Mouse (Mus musculus): Measurements from ENCODE around the gene Zfp738.
"Not testable (repeated sequence)": the region's sequence is repeated elsewhere in the genome, so short reads cannot be mapped to it uniquely, and the experiment has no call there.

Gene Zfp738

DNA sequence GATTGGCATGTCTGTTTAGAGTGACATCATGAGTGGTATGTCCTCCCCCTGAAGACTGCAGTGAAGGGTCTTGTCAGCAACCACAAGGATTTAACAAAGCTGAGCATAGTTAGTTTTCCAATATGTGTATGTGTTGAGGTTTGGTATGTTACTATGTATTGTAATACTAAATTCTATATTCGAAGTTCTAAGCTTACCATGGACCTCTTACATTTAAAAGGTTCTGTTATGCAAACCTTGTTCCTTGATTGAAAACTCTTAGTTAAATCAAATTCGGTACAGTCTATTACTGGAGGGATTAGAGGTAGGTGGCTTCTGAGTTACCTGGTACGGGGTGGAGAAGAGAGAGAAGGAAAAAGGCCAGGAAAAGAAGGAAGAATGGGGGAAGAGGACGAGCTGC is at the start of gene Zfp738:
Gene Zfp738, minus strand, starts transcription at position 101 of the 400 bp plus-strand sequence.
- no peak for DNase-seq (ENCODE audit: low read depth in 2 of 2, low spot score in 2 of 2)

DNA sequence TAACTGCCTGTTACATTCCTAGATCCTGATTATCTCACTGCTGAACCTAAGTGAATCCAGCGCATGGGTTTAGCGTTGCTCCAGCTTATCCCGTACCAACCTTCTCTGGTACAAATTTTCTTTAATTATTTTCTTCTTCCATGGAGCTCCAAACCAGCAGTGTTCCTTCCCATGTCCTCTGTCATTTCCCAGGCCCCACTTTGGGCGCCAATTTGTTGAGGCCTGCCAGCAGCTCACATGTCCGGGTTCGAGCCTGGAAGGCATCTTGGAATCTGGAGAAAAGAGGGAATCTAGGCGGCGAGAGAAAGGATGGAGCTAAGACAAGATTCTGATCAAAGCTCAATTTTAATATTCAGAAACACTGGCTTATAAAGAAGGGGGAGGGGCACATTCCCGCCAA is 47.5 kb upstream of the Zfp738 start:
- DNase-seq (ENCODE audit: low read depth in 2 of 2, low spot score in 2 of 2), result not testable (repeated sequence)

DNA sequence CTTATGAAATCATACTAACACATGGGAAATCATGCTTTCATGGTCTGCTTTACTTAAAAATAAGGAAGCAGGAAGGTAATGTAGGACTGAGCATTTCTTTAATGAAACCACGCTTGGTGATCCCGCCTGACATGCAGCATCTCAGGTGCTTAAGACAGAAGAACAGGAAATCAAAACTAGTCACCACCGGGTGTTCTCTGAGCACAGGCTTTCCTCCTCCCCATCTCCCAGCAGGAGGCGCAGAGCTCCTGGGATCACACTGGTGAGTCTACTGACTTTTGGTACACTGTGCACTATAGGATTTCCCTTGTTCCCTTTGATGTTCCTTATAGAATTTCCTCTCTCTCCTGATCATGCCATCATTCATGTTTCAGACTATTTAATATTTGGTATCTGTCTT is 42.6 kb upstream of the Zfp738 start:
- not testable (repeated sequence) for DNase-seq (ENCODE audit: low read depth in 2 of 2, low spot score in 2 of 2)

DNA sequence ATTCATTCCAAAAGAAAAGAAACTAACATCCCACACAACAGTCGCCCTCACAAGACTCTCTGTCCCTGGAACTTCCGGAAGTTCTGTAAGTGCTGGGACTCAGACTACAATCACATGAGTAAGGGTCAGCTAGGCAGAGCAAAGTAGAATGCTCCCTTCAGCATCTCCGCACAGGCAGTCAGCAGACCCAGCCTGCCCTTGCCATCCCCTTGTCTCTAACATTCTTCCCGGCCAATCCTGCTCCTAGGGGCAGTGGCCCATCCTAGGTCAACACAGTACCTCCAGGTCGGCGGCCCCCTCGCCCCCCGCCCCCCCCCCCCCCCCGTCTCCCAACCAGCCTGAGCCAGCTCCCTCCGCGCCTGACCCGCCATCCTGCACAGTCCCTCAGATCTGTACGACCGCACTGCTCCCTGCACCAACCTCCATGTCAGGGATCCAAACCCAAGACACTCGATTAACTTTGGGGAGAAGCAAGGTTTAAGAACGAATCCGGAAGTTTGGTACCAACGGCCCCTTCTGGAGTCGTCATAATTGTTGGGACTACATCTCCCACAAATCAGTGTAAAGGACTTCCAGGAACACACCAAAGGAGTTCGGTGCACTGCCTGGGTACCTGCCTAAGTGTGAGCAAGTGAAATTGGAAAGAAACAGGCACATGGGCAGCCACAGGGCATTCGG is 41.9 kb upstream of the Zfp738 start, which contains the start of gene Zfp65:
Gene Zfp65, minus strand, starts transcription at position 533 of the 678 bp plus-strand sequence.
- peak; percentile 36 to 54 for DNase-seq (ENCODE audit: low read depth in 2 of 2, low spot score in 2 of 2)

DNA sequence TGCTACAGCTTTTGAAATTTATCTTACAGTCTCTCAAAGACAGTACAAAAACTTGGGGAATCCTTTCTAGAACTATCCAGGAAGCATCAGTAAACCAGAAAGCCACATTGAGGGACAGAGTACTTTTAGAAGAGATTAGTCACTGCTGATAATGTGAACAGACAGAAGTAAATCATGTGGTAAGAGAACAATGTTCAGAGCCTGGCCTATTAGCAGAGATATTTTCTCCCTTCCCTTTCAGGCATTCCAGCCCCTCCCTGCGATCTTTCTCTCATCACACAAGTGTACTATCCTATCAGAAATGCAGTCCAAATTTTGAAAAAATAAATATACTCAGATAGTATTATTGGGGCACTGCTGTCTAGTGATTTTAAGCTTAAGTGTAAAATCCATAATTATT is 41.2 kb upstream of the Zfp738 start:
- no peak for DNase-seq (ENCODE audit: low read depth in 2 of 2, low spot score in 2 of 2)

DNA sequence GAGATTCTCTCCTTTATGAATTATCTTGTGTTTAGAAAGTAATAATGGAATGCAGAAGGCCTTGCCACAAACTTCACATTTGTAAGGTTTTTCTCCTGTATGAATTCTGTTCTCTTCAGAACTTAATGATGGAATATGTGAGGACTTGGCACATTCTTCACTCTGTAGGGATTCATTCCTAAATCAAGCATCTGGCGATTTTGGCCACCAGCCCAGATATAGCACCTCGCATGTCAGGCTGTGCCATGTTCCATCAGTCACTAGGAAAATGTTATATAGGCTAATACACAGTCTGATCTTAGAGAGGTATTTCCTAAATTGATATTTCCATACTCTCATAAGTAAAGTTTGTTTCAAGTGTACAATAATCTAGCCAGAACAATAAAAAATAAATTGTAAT is 38.5 kb upstream of the Zfp738 start:
- not testable (repeated sequence) for DNase-seq (ENCODE audit: low read depth in 2 of 2, low spot score in 2 of 2)

DNA sequence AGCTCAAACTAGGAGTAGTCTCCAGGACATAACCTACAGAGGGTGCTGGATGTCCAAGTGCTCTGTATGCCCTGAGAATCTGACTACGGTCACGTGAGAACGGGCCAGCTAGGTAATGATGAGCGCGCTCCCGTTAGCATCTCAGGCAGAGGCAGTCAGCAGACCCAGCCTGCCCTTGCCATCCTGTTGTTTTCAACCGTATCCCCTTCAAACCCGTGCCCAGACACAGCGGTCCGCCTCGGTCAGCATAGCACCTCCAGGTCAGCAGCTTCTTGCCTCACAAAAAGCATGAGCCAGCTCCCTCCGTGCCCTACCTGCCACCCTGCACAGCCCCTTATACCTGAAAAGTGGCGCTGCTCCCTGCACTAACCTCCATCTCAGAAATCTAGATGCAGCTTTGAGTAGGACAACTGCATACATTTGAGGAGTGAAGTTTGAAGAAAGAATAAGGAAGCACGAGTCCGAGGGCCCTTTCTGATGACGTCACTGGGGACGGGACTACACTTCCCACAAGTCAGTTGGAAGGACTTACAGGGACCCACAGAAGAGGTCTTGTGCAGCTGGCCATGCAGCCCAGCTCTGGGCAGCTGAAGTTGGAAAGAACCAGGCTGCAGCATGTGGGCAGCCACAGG is 37.1 kb upstream of the Zfp738 start:
- DNase-seq (ENCODE audit: low read depth in 2 of 2, low spot score in 2 of 2), result peak; percentile 65 to 79

DNA sequence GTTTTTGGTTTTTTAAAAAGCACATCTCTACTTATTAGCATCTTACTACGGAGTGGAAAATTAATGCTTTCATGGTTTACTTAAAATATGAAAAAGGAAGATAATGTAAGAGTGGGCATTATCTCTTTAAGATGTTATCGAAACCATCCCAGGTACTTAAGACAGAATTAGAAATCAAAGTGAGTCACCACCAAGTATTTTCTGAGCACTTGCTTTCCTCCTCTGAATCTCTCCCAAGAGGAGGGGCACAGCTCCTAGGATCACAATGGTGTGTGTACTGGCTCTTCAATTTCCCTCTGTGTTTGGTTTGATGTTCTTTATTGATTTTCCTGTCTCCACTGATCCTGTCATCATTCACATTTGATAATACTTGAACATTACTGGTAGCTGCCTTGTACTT is 3.0 kb downstream of the Zfp738 start:
- DNase-seq (ENCODE audit: low read depth in 2 of 2, low spot score in 2 of 2), result not testable (repeated sequence)

DNA sequence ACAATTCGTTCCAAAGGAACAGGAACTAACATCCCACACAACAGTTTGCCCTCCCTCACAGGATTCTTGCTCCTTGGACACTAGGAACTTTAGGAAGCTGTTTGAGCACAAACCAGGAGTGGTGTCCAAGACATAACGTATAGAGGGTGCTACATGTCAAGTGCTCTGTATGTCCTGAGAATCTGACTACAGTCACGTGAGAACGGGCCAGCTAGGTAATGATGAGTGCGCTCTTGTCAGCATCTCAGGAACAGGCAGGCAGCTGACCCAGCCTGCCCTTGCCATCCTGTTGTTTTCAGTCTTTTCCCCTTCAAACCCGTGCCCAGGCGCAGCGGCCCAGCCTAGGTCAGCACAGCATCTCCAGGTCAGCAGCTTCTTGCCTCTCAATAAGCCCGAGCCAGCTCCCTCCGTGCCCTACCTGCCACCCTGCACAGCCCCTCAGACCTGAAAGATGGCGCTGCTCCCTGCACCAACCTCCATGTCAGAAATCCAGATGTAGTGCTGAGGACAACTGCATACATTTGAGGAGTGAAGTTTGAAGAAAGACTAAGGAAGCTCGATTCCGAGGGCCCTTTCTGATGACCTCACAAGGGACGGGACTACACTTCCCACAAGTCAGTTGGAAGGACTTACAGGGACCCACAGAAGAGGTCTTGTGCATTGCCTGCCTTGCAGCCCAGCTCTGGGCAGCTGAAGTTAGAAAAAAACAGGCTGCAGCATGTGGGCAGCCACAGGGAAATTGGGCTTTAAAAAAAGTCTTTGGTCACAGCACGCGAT is 3.7 kb downstream of the Zfp738 start:
- peak; percentile 68 to 79 for DNase-seq (ENCODE audit: low read depth in 2 of 2, low spot score in 2 of 2)

DNA sequence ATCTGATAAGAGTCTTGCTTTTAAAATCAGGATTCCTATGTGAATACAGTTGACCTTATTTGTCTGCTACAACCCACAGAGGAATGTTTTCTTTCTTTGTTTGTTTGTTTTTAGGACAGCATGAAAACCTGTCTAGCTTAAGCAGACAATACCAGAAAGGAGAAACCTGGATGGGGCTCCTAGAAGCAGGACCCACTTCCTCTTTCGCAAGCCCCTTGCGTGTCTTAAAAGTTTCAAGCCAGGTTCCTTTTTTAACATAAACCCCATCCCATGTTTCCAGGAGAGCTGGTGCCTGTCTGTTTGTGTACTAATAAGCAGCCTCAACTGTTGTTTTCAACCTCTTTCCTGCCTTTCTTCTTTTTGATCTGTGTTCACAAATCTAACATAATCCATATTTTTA is 12.0 kb downstream of the Zfp738 start:
- DNase-seq (ENCODE audit: low read depth in 2 of 2, low spot score in 2 of 2), result no peak

DNA sequence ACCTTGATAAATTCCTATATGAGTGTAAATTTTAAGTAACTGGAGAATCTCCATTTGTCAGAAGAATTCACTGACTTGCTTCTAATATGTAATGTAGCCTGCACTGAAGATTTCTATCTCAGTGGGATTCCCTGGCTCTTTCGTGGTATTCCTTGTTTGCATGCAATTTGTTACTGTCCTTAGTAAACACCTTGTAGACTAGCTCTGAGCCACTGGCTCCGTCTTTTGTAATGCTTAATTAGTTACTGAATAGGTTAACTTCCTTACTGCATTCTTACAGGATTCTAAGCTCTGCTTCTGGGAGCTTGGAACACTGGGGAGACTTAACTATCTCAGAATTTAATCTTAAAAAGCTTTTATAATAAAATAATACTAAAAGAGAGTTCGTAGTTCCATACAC is 34.4 kb downstream of the Zfp738 start:
- no peak for DNase-seq (ENCODE audit: low read depth in 2 of 2, low spot score in 2 of 2)

DNA sequence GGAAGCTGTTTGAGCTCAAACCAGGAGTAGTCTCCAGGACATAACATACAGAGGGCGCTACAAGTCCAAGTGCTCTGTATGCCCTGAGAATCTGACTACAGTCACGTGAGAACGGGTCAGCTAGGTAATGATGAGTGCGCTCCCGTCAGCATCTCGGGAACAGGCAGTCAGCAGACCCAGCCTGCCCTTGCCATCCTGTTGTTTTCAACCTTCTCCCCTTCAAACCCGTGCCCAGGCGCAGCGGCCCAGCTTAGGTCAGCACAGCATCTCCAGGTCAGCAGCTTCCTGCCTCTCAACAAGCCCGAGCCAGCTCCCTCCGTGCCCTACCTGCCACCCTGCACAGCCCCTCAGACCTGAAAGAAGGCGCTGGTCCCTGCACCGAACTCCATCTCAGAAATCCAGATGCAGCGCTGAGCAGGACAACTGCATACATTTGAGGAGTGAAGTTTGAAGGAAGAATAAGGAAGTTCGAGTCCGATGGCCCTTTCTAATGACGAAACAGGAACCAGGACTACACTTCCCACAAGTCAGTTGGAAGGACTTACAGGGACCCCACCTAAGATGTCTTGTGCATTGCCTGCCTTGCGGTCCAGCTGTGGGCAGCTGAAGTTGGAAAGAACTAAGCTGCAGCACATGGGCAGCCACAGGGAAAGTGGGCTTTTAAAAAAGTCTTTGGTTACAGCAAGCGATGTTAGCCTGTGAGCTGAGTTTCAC is 49.4 kb downstream of the Zfp738 start, which contains the start of the genes Gm49345 and Zfp729a:
Gene Gm49345, minus strand, starts transcription at position 476 of the 714 bp plus-strand sequence.
Gene Zfp729a, minus strand, starts transcription at position 498 of the 714 bp plus-strand sequence.
- peak; percentile 69 to 80 for DNase-seq (ENCODE audit: low read depth in 2 of 2, low spot score in 2 of 2)

DNA sequence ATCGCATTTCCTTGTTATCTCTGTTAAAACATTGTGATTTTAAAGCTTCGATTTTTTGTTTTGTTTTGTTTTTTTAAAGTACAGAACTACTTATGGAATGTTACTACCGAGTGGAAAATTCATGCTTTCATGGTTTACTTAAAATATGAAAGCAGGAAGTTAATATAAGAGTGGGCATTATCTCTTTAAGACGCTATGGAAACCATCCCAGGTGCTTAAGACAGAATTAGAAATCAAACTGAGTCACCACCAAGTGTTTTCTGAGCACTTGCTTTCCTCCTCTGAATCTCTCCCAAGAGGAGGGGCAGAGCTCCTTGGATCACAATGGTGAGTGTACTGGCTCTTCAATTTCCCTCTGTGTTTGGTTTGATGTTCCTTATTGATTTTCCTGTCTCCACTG is 76.8 kb downstream of the Zfp738 start:
- DNase-seq (ENCODE audit: low read depth in 2 of 2, low spot score in 2 of 2), result no peak

DNA sequence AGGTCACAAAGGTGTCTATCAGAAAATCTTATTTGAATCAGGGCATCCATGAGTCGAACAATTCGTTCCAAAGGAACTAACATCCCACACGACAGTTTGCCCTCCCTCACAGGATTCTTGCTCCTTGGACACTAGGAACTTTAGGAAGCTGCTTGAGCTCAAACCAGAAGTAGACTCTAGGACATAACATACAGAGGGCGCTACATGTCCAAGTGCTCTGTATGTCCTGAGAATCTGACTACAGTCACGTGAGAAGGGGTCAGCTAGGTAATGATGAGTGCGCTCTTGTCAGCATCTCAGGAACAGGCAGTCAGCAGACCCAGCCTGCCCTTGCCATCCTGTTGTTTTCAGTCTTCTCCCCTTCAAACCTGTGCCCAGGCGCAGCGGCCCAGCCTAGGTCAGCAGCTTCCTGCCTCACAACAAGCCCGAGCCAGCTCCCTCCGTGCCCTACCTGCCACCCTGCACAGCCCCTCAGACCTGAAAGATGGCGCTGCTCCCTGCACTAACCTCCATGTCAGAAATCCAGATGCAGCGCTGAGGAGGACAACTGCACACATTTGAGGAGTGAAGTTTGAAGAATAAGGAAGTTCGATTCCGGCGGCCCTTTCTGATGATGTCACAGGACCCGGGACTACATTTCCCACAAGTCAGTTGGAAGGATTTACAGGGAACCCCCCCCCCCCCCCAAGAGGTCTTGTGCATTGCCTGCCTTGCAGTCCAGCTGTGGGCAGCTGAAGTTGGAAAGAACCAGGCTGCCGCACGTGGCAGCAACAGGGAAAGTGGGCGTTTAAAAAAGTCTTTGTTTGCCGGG is 77.6 kb downstream of the Zfp738 start, which contains the start of gene Zfp729b:
Gene Zfp729b, minus strand, starts transcription at position 642 of the 811 bp plus-strand sequence.
- DNase-seq (ENCODE audit: low read depth in 2 of 2, low spot score in 2 of 2), result peak; percentile 79 to 88
